Mouse (Mus musculus): ENCODE results near the gene Dcxr. TPM values are rescaled to one million over a fixed set of nuclear protein-coding genes. Genes with fewer than 3 reads are reported as not detected.
"Not testable (repeated sequence)": the region's sequence is repeated elsewhere in the genome, so short reads cannot be mapped to it uniquely, and the experiment has no call there.

Gene Dcxr
- polyA plus RNA-seq, 1 experiment from 2014 or later = 16.7 TPM

DNA sequence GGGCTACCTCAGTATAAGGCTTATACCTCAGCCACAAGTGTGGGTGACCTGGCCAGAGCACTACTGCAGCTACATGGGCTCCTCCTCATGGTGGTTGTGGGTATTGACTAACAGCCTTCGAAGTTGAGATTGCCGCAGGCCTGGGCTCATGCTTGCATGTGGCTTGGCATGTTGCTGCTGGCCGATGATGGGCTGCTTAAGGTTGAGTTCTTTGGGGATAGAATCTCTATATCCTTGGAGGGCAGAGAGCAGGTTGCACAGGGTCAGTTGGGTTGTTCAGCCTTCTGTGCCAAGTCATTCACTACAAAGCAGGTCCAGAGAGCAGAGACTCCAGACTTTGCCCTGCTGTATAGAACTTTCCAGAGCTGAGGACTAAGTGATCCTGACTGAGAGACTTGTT lies 47.2 kb downstream of the Dcxr start:
- Histone ChIP-seq H3K4me1 (no peaks in the 10 kb centered on the region; the same call in 1 of the 2 replicates), H3K9ac (no peak overlapping the region), H3K27me3 (replicated peaks) (no peaks in the 10 kb centered on the region), H3K36me3 (peaks cover 71% of the 10 kb centered on the region), H3K4me2 (replicated peaks) (no peak overlapping the region), H3K27ac (no peak overlapping the region), H3K4me3 (no peak overlapping the region), H3K9me3 (no peaks in the 10 kb centered on the region)
- no peak for ATAC-seq (ENCODE audit: low FRiP score, low read depth)
- WGBS = 90% methylated on average over 3 of the region's 3 CpGs

DNA sequence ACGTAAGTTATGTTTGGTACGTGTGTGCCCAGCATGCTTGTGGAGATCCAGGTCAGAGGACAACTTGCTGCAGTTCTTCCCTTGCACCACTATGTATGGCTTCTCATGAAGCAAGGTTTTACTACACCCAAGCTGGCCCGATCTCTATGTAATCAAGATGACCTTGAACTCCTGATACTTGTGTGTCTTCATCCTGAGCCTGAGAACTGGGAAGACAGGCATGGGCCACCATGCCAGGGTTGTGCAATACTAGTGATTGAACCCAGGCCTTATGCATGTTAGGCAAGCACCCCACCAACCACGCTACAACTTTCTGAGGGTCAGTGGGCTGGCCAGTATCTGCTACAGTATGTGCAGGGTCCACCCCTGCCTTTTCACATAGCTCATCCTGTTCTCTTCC lies 50.1 kb downstream of the Dcxr start:
- H3K27ac ChIP-seq = no peak overlapping the region
- 97% methylated on average over 4 of the region's 4 CpGs for WGBS
- H3K9ac ChIP-seq = no peak overlapping the region
- peaks cover 51% of the 10 kb centered on the region for H3K36me3 ChIP-seq
- ATAC-seq (ENCODE audit: low FRiP score, low read depth) = no peak
- peaks cover 7% of the 10 kb centered on the region for H3K4me1 ChIP-seq
- no peaks in the 10 kb centered on the region for H3K9me3 ChIP-seq
- no peaks in the 10 kb centered on the region for H3K27me3 ChIP-seq (replicated peaks)
- no peak overlapping the region for H3K4me3 ChIP-seq
- H3K4me2 ChIP-seq (replicated peaks) = no peak overlapping the region

DNA sequence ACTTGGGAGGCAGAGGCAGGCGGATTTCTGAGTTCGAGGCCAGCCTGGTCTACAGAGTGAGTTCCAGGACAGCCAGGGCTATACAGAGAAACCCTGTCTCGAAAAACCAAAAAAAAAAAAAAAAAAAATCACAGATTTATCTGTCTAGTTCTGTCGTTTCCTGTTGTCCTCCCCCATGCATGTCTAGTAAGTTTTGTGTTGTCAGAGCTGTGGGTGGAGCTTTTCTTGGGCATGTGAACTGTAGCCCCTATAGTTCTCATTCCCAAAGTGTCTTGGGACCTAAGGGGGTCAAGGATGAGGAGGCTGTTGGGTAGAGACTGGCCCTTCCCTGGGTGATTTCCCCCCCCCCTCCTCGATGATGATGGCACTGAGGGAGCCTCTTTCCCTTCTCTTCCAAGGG lies 51.2 kb downstream of the Dcxr start:
- not testable (repeated sequence) for H3K27ac ChIP-seq; H3K27me3 ChIP-seq (replicated peaks); H3K9me3 ChIP-seq; H3K4me1 ChIP-seq; ATAC-seq (ENCODE audit: low FRiP score, low read depth); H3K9ac ChIP-seq; H3K4me2 ChIP-seq (replicated peaks); H3K4me3 ChIP-seq
- 98% methylated on average over 4 of the region's 5 CpGs for WGBS
- H3K36me3 ChIP-seq = peaks cover 44% of the 10 kb centered on the region

Other genes with a start within 250 kb of the Dcxr start
- 116 and 117 TPM in 2 replicates for gene Mrpl12, start 242.7 kb downstream of the Dcxr start, polyA plus RNA-seq (2016; fragmentation: Nextera tagmentation; extraction: Ambion mirVana)
- gene Slc25a10, start 235.4 kb downstream of the Dcxr start, polyA plus RNA-seq (2016; fragmentation: Nextera tagmentation; extraction: Ambion mirVana) = 37.9 TPM in 2 replicates
- gene Gcgr, start 196.6 kb downstream of the Dcxr start, polyA plus RNA-seq (2016; fragmentation: Nextera tagmentation; extraction: Ambion mirVana) = 0.13 and 0.22 TPM in 2 replicates
- 234 and 239 TPM in 2 replicates for gene Mcrip1, start 177.6 kb downstream of the Dcxr start, polyA plus RNA-seq (2016; fragmentation: Nextera tagmentation; extraction: Ambion mirVana)
- gene Ppp1r27, start 176.1 kb downstream of the Dcxr start, polyA plus RNA-seq (2016; fragmentation: Nextera tagmentation; extraction: Ambion mirVana) = not detected in 2 replicates
- 425 and 451 TPM in 2 replicates for gene P4hb, start 154.0 kb downstream of the Dcxr start, polyA plus RNA-seq (2016; fragmentation: Nextera tagmentation; extraction: Ambion mirVana)
- 582 and 606 TPM in 2 replicates for gene Arhgdia, start 145.7 kb downstream of the Dcxr start, polyA plus RNA-seq (2016; fragmentation: Nextera tagmentation; extraction: Ambion mirVana)
- gene Alyref, start 128.9 kb downstream of the Dcxr start, polyA plus RNA-seq (2016; fragmentation: Nextera tagmentation; extraction: Ambion mirVana) = 509 and 592 TPM in 2 replicates
- 162 and 172 TPM in 2 replicates for gene Anapc11, start 128.9 kb downstream of the Dcxr start, polyA plus RNA-seq (2016; fragmentation: Nextera tagmentation; extraction: Ambion mirVana)
- gene Npb, start 118.8 kb downstream of the Dcxr start, polyA plus RNA-seq (2016; fragmentation: Nextera tagmentation; extraction: Ambion mirVana) = 0.80 and 0.83 TPM in 2 replicates
- gene Pcyt2, start 109.3 kb downstream of the Dcxr start, polyA plus RNA-seq (2016; fragmentation: Nextera tagmentation; extraction: Ambion mirVana) = 151 and 155 TPM in 2 replicates
- 46.8 and 56.5 TPM in 2 replicates for gene Sirt7, start 102.0 kb downstream of the Dcxr start, polyA plus RNA-seq (2016; fragmentation: Nextera tagmentation; extraction: Ambion mirVana)
- gene Mafg, start 93.7 kb downstream of the Dcxr start, polyA plus RNA-seq (2016; fragmentation: Nextera tagmentation; extraction: Ambion mirVana) = 39.7 and 40.4 TPM in 2 replicates
- 27.2 and 27.8 TPM in 2 replicates for gene Pycr1, start 83.5 kb downstream of the Dcxr start, polyA plus RNA-seq (2016; fragmentation: Nextera tagmentation; extraction: Ambion mirVana)
- 0.81 and 1.1 TPM in 2 replicates for gene Myadml2, start 79.1 kb downstream of the Dcxr start, polyA plus RNA-seq (2016; fragmentation: Nextera tagmentation; extraction: Ambion mirVana)
- 3.1 and 3.4 TPM in 2 replicates for gene Notum, start 66.1 kb downstream of the Dcxr start, polyA plus RNA-seq (2016; fragmentation: Nextera tagmentation; extraction: Ambion mirVana)
- 139 and 155 TPM in 2 replicates for gene Aspscr1, start 54.3 kb downstream of the Dcxr start, polyA plus RNA-seq (2016; fragmentation: Nextera tagmentation; extraction: Ambion mirVana)
- gene Cenpx, start 13.5 kb downstream of the Dcxr start, polyA plus RNA-seq (2016; fragmentation: Nextera tagmentation; extraction: Ambion mirVana) = 108 and 114 TPM in 2 replicates
- 70.9 and 72.6 TPM in 2 replicates for gene Lrrc45, start 13.4 kb downstream of the Dcxr start, polyA plus RNA-seq (2016; fragmentation: Nextera tagmentation; extraction: Ambion mirVana)
- gene Rac3, start 5.8 kb downstream of the Dcxr start, polyA plus RNA-seq (2016; fragmentation: Nextera tagmentation; extraction: Ambion mirVana) = 118 and 119 TPM in 2 replicates
- 0.95 and 1.6 TPM in 2 replicates for gene Cbr2, start 4.8 kb upstream of the Dcxr start, polyA plus RNA-seq (2016; fragmentation: Nextera tagmentation; extraction: Ambion mirVana)
- 3.6 TPM in 2 replicates for gene Hmga1b, start 35.5 kb upstream of the Dcxr start, polyA plus RNA-seq (2016; fragmentation: Nextera tagmentation; extraction: Ambion mirVana)
- gene Rfng, start 56.9 kb upstream of the Dcxr start, polyA plus RNA-seq (2016; fragmentation: Nextera tagmentation; extraction: Ambion mirVana) = 77.2 and 81.3 TPM in 2 replicates
- gene Gps1, start 57.0 kb upstream of the Dcxr start, polyA plus RNA-seq (2016; fragmentation: Nextera tagmentation; extraction: Ambion mirVana) = 250 and 258 TPM in 2 replicates
- gene Dus1l, start 69.1 kb upstream of the Dcxr start, polyA plus RNA-seq (2016; fragmentation: Nextera tagmentation; extraction: Ambion mirVana) = 63.5 and 65.5 TPM in 2 replicates
- gene Fasn, start 97.3 kb upstream of the Dcxr start, polyA plus RNA-seq (2016; fragmentation: Nextera tagmentation; extraction: Ambion mirVana) = 87.6 and 102 TPM in 2 replicates
- gene Ccdc57, start 205.6 kb upstream of the Dcxr start, polyA plus RNA-seq (2016; fragmentation: Nextera tagmentation; extraction: Ambion mirVana) = 4.7 and 5.6 TPM in 2 replicates
- gene Slc16a3, start 221.2 kb upstream of the Dcxr start, polyA plus RNA-seq (2016; fragmentation: Nextera tagmentation; extraction: Ambion mirVana) = 31.8 and 38.4 TPM in 2 replicates